Mouse (Mus musculus) thymus, postnatal 4 days (tissue): Measurements from ENCODE around the gene Dnajc11.

Source experiments
- DNase-seq: peaks from one replicate; pipeline ENCODE4 v3.0.0; 2021

Gene Dnajc11

GRCm38 (mm10) chr4:152009076-152010051 lies 75.9 kb downstream of the Dnajc11 start:
- DNase-seq = peak; percentile 76

- DNase-seq = no peak
Observed at GRCm38 (mm10) chr4:152010091-152010706, 76.7 kb downstream of the Dnajc11 start.

GRCm38 (mm10) chr4:152010707-152011134 lies 77.2 kb downstream of the Dnajc11 start:
- DNase-seq = no peak

- DNase-seq = no peak
Observed at GRCm38 (mm10) chr4:152011171-152011760, 77.8 kb downstream of the Dnajc11 start.

GRCm38 (mm10) chr4:152012109-152012508 lies 78.6 kb downstream of the Dnajc11 start:
- no peak for DNase-seq

GRCm38 (mm10) chr4:152013036-152013813 lies 79.7 kb downstream of the Dnajc11 start:
- no peak for DNase-seq

GRCm38 (mm10) chr4:152019073-152019472 lies 85.6 kb downstream of the Dnajc11 start:
- DNase-seq = no peak

GRCm38 (mm10) chr4:152020024-152020423 lies 86.5 kb downstream of the Dnajc11 start:
- no peak for DNase-seq

- DNase-seq = no peak
Observed at GRCm38 (mm10) chr4:152021568-152022097, 88.1 kb downstream of the Dnajc11 start.

- DNase-seq = no peak
Observed at GRCm38 (mm10) chr4:152022506-152022905, 89.0 kb downstream of the Dnajc11 start.

- DNase-seq = no peak
Observed at GRCm38 (mm10) chr4:152024525-152024924, 91.0 kb downstream of the Dnajc11 start.

GRCm38 (mm10) chr4:152026751-152027508 lies 93.4 kb downstream of the Dnajc11 start:
- DNase-seq = peak; percentile 34

- DNase-seq = peak; percentile 95
Observed at GRCm38 (mm10) chr4:152027524-152027923, 94.0 kb downstream of the Dnajc11 start, which contains the start of gene Zbtb48. Gene Zbtb48, minus strand, starts transcription at chr4:152027671.

GRCm38 (mm10) chr4:152028456-152028855 lies 95.0 kb downstream of the Dnajc11 start:
- DNase-seq = no peak

GRCm38 (mm10) chr4:152029087-152029486 lies 95.6 kb downstream of the Dnajc11 start:
- peak; percentile 60 for DNase-seq

GRCm38 (mm10) chr4:152029997-152030396 lies 96.5 kb downstream of the Dnajc11 start:
- DNase-seq = no peak
